Mouse (Mus musculus): ENCODE measurements at regions not wholly inside any gene's neighbourhood (a gene's known extent, or its start where the extent isn't known, plus 50 kb on each side); places are given as distances from the start of the nearest gene placed in this dataset.

DNA sequence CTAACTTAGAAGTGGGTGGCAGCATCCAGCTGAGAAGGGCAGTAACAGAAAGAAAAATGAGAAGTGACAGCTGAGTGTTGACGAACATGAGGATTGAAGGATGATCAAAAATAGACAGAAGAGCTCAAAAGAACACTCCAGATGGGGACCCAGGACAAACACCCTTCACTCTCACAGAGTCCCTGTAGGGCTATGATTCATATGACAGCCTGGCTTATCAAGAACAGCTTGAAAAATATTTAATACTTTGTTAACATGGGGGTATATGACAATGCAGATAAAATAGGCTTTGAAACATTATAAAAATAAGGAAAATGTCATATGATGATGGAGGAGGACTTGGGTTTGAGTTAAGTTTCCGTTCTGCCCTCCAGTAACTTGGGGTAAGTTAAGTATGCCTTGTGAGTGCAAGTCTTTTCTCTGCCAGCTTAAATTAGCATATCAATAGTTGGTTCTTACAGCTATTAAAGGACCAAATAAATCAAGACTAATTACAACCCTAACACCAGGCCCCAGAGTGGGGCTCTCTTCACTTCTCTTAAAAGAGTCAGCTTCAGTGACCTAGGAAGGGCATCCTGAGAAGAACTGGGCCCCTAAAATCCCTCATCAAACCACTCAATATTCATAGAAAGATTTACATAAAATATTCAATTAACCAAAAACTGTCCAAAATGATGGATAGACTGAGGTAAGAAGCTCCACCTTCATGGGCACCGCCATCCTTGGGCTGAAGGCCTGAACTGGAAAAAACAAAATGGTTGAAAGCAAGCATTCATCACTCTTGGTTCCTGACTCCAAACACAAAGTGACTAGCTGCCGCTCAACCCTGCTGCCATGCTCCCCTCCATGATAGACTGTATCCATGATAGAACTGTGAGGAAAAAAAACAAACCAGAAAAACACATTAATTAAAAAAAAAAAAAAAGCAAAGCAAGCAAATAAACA is 198.6 kb upstream of the Gcfc2 start:
- DNase-seq (ENCODE audit: low read depth, low spot score) = no peak

DNA sequence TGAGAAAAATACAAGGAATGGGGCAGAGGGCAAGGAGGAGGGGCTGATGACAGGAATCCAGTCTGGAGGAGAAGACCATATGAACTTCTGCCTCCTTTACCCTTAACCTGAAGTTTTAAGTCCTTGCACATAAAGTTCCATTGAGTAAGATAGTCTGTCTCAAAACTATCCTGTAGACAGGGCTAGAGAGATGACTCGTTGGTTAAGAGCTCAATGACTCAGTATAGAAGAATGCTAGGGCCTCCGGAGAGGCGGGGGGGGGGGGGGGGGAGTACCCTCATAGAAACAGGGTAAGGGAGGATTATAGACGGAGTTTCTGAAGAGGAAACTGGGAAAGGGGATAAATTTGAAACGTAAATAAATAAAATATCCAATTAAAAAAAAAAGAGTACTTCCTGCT is 191.8 kb upstream of the Gcfc2 start:
- DNase-seq (ENCODE audit: low read depth, low spot score) = no peak

DNA sequence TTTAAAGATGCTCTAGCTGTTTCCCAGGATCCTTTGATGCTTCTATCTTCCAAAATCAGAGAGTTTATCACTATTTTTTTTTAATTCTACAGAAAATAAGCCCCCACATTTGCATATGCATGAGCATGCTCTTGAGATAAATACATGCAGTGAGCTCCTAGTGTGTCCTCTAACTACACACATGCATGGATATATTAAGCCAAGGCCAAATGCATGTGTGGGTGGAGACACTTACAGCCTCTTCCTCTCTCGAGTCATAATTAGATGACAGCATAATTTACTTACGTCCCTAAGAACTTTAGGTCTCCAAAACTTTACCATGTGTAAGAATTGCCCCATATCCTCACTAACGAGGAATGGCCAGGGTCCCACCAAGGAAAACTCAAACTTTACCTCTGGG is 189.9 kb upstream of the Gcfc2 start:
- no peak for DNase-seq (ENCODE audit: low read depth, low spot score)

DNA sequence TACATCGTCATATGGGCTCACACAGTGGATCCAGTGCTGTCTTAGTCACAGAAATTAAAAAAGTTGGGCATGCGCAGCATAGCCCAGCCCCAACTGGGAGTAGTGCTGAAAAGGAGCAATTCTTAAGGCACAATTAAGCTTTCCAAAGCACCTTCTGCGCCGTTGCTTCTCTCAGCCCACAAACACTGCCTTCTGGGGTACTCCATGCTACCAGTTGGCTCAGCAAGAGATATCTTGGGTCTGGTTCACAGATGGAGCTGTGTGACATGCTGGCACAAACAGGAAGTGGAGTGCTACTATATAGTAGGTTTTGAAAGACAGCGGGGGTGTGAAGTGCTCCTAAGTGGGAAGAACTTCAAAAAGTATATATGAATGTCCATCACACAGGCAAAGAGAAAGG is 185.0 kb upstream of the Gcfc2 start:
- DNase-seq (ENCODE audit: low read depth, low spot score) = no peak

DNA sequence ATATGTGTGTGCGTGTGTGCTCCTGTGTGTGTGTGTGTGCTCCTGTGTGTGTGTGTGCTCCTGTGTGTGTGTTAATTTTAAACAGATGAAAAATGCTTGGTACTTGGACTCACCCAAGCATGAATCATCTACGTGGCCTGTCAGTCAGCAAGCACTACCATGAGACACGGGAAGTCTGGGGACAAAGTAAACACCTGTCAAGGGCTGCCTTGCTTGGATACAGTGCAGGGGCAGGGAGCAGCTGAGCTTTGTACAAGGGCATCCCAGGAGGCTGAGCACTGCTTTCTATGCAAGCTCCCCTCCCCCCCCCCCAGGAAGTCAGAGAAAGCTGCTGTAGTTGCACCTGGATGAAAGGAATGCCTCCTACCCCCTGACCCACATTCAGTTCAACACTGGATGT is 173.8 kb upstream of the Gcfc2 start:
- DNase-seq (ENCODE audit: low read depth, low spot score) = no peak

DNA sequence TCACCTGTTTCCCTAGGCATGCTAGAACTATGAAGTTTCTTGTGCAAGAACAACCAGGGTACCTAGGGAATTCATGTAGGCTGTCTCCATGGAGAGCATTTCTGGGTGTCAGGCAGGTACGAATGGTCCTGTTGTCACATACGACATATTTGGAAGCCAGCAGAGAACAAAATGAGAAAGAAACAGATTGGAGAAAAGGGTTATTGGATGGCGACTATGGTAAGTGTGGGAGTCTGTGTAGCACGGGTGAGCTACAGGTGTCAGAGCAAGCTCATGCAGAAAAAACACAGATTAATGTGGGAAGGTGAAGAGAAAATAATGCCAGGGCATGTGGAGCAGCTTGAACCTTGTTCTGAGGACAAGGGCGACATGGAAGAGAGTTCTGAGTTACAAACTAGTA is 171.8 kb upstream of the Gcfc2 start:
- DNase-seq (ENCODE audit: low read depth, low spot score) = no peak

DNA sequence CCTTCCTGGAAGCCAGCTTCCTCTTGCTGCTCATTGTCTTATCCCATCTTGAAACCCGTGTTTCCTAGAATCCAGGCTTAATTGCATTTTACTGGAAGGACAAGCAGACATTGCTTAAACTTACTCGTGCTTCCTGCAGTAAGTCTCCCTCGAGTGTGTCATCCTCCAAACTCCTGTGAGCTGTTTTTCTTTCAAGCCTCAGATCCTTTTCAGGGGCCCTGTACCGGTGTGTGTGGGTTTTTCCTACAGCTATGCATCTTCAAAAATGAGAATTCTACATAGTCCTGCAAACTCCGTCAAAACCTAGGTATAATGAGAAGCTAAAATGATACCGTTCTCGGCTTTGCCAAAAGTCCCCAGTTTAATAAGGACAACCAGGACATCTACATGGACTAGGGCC is 167.2 kb upstream of the Gcfc2 start:
- no peak for DNase-seq (ENCODE audit: low read depth, low spot score)

DNA sequence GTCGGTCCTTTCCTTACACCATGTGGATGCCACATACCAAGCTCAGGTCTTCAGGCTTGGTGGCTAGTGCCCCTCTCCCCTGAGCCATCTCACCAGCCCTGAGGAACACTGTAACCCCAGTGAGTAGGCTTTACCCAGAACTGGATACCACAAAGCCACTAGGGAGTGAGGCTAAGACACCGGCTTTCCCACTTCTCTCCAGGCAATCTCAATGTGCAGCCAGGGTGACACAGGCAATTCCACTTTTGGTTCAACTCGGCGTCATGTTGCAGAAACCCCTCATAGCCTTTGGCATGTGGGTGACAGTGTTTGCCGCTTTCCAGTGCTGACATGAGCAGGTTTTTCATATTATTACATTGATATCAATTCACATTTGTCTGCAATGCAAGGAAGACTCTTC is 164.6 kb upstream of the Gcfc2 start:
- no peak for DNase-seq (ENCODE audit: low read depth, low spot score)

DNA sequence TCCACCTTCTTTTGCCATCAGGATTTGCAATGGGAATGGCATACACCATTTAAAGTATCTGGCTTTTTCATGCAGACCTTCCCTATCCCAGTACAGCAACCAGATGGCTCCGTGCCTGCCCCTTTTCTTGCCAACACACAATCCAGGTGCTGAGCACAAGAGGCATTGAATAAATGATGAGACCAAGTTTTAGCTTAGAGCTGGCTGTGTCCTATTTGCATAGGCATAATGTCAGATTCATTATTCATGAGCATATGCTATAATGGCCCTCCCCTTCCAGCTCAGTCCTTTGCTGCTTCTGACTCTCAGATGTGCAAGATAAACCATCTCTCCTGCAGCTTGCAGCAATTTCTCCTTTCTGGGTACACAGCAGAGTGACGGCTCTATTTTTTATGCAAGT is 163.3 kb upstream of the Gcfc2 start:
- no peak for DNase-seq (ENCODE audit: low read depth, low spot score)

DNA sequence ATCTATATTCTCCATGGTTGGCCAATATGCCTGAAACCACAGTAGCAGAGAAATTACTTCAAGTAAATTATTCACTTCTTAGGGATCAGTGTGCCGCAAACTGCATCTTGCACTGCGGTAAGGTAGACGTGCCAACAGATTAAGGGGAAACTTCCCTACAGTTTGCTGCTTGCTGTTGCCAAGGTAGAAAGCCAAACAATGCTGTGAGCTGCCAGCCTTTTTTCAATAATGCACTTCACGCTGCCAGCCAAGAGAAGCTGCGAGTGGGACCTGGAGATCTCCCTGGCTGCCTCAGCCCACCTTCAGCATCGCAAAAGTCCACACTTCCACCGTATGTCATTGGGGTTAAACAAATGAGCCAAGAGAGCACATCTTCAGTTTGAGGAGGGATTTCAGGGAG is 157.6 kb upstream of the Gcfc2 start:
- DNase-seq (ENCODE audit: low read depth, low spot score) = no peak

DNA sequence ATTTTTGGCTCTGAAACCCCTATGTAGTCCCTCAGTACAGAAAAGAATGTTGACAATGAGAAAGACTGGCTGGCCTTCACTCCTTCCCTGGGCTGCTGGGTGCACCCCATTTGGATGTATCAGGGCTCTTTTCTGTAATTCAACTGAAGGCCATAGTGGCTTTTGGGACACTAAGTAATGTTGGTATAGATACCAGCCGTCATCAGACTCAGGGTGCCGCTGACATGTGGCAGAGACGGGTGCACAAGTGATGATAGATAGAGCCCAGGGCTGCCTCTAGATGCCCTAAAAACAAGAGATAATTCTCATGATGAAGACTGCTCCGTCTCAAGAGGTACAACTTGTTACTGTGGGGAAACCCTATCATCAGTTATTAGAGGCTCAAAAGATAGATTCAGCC is 156.7 kb upstream of the Gcfc2 start:
- no peak for DNase-seq (ENCODE audit: low read depth, low spot score)

DNA sequence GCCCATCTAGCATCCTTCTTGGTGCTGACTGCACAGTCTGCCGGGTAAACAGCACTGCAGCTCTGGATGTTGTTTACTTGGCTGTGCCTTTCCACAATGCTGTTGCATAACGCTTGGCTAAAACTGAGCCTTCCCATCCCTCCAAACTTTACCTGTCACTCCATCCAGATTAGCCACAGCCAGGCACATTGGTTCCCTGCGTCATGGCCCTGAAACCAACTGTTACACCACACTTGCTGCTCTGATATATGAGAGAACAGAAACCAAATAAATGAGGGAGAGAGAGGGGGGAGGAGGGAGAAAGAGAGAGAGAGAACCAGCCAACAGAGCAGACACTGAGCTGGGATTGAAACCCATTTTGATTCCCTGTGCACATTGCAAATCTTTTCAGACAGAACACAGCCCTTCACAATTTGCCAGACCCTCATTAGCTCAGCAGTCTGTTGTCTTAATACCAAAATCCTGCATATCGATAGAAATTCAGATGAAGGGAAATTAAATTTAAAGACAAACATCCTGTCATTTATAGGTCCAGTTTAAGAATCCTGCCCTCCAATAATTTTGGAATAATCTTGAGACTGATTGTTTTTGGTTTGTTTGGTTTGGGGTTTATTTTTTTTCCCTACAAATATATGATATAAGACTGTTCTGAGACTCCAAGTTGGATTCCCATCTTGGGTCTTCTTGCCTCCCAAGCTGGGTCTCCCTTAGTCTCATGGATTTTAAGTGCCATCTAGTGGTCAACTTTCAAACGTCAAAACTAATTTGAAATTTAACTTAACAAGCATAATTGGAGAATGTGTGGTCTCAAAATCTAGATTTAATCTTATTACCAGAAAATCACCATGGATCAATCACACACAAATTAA is 154.6 kb upstream of the Gcfc2 start:
- peak; percentile 49 for DNase-seq (ENCODE audit: low read depth, low spot score)

DNA sequence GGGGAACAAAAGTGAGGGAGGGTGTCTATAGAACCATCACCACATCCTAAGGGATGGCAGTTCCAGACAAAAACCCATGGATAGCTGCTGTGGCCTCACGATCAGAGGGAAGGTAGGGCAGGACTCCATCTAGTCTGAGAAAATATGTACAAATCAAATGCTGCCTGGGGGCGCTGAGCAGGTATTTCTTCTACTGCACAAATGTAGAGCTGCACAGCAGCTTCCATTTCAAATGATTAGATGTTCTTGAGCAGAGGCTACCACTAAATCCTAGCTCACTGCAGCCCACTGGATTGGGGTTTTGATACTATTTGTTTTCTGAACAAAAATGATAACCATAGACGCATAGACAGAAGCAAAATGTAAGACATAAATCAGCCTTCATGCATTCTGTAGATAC is 153.2 kb upstream of the Gcfc2 start:
- no peak for DNase-seq (ENCODE audit: low read depth, low spot score)

DNA sequence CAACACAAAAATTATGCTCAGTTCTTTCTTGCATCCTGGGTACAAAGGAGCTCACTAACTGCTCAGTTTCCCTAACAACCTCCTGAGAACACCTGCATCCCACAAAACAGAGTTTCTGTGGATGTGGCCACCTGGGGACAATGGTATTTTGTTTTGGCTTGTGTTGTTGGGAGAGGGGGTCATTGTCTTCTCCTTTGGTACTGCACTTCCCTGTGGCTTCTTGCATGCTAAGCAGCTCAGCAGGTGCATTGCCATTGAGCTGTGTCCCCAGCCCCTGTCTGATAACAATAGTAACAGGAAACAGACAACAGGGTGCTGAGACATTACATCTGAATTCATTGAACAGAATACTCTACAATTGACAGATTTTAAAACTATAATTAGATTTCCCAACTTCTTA is 151.6 kb upstream of the Gcfc2 start:
- DNase-seq (ENCODE audit: low read depth, low spot score) = peak; percentile 22

DNA sequence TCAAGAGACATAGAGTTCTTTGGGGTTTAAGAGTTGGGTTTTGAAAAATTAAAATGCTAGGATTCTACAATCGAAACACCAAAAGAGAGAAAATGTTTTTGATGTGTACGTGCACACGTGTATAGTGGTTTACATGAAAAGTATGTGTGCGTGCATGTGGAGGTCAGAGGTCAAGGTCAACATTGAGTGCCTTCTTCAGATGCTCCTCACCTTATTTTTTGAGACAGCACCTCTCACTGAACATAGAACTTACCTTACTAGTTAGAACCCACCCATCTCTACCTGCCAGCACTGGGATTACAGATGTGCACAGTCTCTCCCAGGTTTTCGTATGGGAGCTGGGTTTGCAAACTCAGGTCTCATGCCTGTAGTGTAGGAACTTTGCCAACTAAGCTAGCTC is 141.3 kb upstream of the Gcfc2 start:
- no peak for DNase-seq (ENCODE audit: low read depth, low spot score)

DNA sequence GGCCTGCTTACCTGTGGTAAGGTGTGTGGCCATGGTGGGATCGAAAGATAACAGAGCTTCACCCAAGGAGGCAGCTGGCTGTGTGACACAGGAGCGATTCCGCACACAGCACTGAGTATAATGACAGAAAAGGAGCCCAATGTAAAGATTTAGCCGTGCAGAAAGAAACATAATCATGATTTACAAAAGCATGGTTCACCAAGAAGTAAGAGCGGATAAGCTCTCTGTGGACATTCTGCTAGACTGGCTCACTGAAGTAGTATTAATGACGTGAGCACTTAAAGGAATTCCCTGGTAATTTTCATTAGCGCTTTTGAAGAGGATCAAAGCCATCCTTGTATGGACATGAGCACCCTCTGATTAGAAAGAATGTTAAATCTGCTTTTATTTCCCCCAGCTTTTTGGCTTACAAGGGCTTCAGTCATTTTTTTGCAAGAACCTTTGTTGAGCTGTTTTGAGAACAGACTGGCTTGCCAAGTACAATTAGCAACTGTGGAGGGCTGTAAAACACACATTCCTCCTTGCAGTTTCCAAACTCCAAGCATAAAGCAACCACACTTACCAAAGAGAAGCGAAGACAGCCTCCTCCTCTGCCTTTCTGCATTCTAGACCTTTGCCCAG is 140.5 kb upstream of the Gcfc2 start:
- no peak for DNase-seq (ENCODE audit: low read depth, low spot score)

DNA sequence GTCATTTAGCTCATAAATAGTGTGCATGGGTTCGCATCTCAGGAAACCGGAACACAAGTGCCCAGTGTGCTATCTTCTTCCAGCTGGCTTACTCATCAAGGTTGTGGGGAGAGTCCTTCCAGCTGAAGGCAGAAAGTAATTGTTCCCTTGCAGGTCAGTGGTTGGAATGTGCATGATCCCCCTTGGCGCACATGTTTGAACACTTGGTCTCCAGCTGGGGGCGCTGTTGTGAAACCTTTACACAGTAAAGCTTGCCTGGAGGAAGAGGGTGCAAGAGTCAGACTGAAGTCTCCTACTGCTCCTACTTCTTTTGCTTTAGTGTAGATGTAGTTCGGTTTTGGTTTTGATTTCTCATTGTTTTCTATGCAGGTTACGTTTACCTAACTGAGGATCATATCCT is 128.2 kb upstream of the Gcfc2 start:
- DNase-seq (ENCODE audit: low read depth, low spot score) = peak; percentile 76

DNA sequence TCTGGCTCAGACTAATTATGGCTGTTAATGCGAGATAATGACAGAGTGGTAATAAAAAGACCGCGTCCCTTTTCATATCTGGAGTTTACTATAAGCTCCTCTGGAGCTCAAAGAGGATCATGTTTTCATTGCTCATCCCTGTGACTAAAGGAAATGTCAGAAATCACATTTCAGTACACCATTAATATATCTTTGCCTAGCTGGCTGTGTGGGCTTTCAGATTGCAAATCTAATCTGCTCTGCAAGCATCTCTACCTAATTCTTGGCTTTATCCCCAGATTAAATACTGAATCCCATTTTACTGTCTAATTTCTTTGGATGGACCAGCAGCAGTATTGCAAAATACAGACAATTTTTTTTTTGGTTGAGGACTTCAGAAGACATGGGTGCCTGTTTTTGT is 122.6 kb upstream of the Gcfc2 start:
- no peak for DNase-seq (ENCODE audit: low read depth, low spot score)

DNA sequence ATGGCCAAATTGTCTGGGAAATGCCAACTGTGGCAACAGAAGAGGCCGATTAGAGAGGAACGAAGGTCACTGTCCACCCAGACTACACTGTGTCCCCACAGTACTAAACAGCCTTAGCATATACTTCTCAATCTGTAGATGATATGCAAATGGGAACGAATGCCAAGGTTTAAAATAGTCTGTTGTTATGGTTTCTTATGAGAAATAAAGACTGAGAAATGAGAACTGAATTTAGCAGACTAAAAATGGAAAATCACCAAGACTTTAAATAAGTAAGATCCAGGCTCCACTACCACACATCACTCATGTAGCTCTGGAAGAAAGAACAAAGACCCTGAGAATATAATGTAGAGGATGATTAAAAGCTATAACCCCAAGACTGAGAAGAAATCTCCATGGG is 121.7 kb upstream of the Gcfc2 start:
- DNase-seq (ENCODE audit: low read depth, low spot score) = no peak

DNA sequence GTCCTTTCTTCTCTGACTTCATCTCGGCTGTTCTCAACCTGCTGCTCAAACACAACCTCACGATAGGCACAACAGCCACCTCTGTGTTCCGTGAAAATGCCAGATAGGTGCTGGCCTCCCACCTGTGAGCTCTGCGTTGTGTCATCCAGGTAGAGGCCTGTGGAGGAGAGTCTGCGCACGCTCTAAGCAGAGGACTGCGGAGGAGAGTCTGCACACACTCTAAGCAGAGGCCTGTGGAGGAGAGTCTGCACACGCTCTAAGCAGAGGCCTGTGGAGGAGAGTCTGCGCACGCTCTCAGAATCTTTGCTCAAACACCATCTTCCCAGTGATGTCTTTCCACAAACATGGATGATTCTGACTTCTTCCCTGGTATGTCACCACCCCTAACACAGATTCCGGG is 117.5 kb upstream of the Gcfc2 start:
- no peak for DNase-seq (ENCODE audit: low read depth, low spot score)

DNA sequence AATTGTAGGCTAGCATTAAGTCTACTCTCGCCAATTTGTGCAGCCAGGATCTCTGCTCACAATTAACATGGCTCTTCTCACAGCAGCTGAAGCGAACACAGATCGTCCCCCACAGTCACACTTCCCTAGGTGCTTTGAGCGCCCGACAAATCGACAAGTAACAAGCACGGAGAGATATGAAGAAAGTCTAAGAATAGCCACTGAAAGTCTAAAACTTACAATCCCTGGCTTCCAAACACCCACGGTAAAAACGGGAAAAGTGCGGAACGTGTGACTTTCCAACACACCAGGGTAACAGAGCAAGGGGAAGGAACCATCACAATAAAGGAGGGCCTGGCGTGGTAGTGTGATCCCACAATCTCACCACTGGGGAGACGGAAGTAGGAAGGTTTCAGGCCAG is 114.8 kb upstream of the Gcfc2 start:
- DNase-seq (ENCODE audit: low read depth, low spot score) = no peak

DNA sequence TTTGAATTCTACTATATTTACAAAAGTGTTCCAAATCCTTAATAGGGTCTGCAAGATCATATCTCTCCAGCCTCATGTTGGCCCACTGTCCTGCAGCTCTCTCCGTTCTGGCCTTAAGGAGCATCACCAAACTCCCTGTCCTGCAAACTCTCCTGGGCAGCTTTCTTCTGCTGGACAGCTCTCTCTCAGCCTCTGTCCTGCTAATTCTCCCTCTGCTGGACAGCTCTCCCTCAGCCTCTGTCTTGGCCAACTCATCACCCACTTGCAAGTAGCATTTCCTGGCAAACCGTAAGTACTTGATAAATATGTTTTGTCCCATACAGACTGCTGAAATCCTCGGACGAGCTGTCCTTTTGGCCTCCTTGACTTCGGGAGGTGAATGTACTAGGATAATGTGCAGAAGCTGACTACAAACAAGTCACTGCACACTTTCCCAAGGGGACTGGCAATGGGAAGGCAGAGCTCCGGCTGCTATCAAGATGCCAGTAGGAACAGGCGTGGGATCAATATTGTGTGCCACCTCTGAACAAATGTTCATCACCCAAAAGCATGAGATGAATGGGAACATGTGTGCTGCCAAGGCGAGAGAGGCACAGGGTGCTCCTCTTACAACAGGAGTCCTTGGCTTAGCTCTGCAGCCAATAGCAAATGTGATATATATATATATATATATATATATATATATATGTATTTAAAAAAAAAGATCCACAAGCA is 108.1 kb upstream of the Gcfc2 start:
- no peak for DNase-seq (ENCODE audit: low read depth, low spot score)
